Mouse (Mus musculus): Measurements from ENCODE around the gene Dyrk4.

DNA sequence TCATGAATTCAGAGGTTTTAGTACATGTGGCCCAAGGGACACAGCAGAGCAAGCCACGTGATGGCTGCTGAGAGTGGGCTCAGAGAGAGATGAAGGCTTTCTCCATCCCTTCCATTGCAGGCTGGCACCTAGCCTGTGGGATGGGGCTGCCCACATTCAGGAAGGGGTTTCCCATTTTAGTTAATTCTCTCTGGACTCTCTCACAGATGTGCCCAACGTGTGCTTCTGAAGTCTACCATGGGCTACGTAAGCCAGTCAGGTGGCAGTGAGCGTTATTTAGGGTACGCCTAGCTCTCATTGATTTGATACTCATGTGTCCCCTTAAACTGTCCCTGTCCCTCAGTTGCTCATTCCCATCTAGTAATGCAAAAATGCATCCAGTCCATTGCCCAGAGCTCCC, 6.7 kb downstream of the Dyrk4 start:
- TF ChIP-seq POLR2A (IDR thresholded peaks at IDR 0.05; ENCODE audit: borderline replicate concordance, extremely low read depth, low read depth, low read length) = no peak
- no peak for TF ChIP-seq CTCF (IDR thresholded peaks at IDR 0.05; ENCODE audit: insufficient read depth, low read length)

Measured in lung, adult 2 months (tissue).